Mouse (Mus musculus) bone marrow macrophage, adult 2 months (primary cell): Measurements from ENCODE around the gene Ttll6.

ENCODE experiments used
- CTCF ChIP-seq: IDR thresholded peaks from 2 replicates; pipeline ENCODE4 v1.5.1; 2012; ENCODE audit warnings: low read depth, mild to moderate bottlenecking, low read length, moderate library complexity
- POLR2A ChIP-seq: IDR thresholded peaks from 2 replicates; pipeline ENCODE4 v1.6.1; 2012; ENCODE audit warnings: mild to moderate bottlenecking, low read depth, low read length, borderline replicate concordance

DNA sequence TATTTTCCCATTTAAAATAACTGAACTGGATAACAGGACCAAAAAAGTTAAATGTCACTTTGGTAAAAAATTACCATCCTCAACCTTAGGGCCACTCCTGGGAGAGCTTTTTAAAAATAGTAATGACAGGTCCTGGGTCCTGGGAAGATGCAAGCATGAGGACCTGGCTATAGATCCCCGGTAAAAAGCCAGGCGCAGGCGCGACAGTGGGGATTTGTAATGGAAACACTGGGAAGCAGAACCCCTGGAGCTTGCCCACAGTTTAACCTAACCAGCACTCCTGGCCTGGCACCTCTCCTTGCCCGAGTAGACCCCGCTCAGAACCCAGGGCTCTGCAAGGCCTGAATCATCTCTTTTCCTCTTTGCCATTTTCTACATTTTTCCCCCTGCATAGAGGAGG is 41.3 kb downstream of the Ttll6 start:
- TF ChIP-seq CTCF: no peak
- no peak for TF ChIP-seq POLR2A
